Mouse (Mus musculus) thymus, adult 2 months (tissue): ENCODE measurements around the gene Gm26661.
A peak's percentile ranks its signal among the peaks of the same experiment; 100 is the strongest.

Experiments
- CTCF ChIP-seq: fragments of 200-500 bp; IDR thresholded peaks from 2 replicates; pipeline ENCODE4 v1.5.1; 2012; ENCODE audit warnings: mild to moderate bottlenecking, control low read depth, low read length, moderate library complexity, borderline replicate concordance; ENCODE audit not compliant: control insufficient read depth, poor library complexity, insufficient read depth; ENCODE audit errors: extremely low read depth
- POLR2A ChIP-seq: fragments of 200-500 bp; IDR thresholded peaks from 2 replicates; pipeline ENCODE4 v1.6.1; 2012; ENCODE audit warnings: mild to moderate bottlenecking, low read length, control low read depth, moderate library complexity; ENCODE audit not compliant: control insufficient read depth, poor library complexity, insufficient read depth; ENCODE audit errors: extremely low read depth

DNA sequence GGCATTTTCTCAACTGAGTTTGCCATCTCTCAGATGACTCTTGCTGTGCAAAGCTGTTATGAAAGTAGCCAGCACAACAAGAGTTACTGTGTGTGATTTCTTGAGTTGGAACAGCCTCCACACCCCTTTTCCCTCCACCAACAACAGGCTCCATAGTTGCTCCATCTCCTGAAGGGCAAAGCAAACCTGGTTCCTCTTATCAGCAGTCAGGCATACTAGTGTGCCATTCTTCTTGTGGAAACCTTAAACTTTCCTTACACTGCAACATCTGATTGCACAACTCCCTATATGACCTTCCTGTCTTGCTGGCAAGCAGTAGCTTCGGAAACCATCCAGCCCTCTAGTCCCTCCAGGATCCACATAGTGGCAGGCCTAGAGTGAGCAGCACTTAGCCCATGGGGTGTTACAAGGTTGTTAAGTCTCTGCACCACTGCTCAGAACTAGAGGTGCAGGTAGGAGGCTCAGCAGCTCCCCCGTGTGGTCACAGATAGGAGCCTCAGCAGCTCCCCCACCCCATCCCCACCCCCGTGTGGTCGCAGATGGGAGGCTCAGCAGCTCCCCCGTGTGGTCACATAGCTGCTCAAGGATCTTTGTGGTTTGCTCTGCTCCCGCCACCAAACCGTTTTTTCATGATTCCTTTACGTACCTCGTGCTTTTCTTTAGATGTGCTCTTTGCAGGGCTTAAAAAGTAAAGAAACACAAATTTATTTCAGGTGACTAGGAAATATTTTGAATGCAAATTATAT is 25.6 kb upstream of the Gm26661 start:
- TF ChIP-seq CTCF (peak; percentile 94), POLR2A (no peak)
